Mouse (Mus musculus) telencephalon, adult 2 months (tissue): ENCODE measurements at regions not wholly inside any gene's neighbourhood (a gene's known extent, or its start where the extent isn't known, plus 50 kb on each side); places are given as distances from the start of the nearest gene placed in this dataset.

Experiments used
- DNase-seq: peaks from one replicate; pipeline ENCODE4 v3.0.0-alpha.2; 2011; ENCODE audit warnings: low read depth, low spot score

DNA sequence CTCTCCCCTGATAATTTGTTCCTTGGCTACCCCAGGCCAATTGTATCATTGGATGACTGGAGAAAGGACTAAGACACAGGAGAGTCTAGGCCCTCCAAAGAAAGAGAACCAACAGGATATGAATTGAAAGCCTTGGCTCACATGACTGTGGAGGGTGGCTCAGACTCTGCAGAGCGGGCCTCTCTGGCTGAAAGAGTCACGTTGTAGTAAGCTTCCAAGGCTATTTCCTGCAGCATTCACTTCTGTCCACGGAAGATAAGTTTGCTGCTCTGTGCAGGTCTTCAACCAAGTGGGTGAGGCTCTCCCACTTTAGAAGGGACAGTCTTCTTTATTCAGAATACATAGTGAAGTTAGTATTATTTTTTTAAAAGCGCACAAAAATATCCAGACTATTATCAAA is 332.1 kb upstream of the Nfe2l3 start:
- no peak for DNase-seq

GRCm38 (mm10) chr6:51103236-51103635 is 329.2 kb upstream of the Nfe2l3 start:
- no peak for DNase-seq

DNA sequence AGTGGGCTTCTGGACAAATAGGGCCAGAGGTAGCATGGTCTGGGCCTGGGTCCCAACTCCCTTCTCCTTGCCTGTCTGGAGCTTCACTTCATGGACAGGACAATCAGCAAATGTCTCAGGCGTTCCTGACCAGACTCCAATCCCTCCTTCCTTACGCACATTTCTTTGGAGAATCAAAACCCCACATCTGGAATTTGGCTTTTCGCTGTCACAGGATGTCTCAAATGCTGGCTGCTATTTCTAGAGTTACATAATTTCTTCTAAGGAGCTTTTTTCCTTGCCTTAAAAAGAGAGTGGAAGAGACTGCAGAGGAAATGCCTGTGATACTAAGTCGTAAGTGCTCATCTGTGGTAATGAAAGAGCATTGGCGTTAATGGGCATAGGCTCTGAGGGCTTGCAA is 328.1 kb upstream of the Nfe2l3 start:
- no peak for DNase-seq

GRCm38 (mm10) chr6:51108336-51108956 is 324.0 kb upstream of the Nfe2l3 start:
- DNase-seq, result no peak

DNA sequence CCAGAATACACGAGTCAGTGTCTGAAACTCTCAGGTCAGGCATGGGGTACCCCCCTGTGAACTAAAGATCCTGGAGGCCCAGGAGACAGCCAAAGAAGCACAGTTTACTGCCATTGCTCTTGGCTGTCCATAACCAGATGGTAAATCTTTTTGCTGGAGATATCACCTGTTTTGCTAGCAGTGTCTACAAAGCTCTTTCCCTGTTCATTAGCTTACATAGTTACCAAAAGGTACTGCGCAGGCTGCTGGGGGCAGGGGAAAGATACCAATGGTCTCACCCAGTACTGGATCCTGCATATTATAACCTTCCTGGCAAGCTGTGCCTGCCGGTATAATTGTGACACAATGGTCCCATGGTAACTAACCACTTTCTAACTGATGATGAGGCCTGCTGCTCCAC is 321.9 kb upstream of the Nfe2l3 start:
- no peak for DNase-seq

GRCm38 (mm10) chr6:51114604-51115333 is 317.7 kb upstream of the Nfe2l3 start:
- no peak for DNase-seq

DNA sequence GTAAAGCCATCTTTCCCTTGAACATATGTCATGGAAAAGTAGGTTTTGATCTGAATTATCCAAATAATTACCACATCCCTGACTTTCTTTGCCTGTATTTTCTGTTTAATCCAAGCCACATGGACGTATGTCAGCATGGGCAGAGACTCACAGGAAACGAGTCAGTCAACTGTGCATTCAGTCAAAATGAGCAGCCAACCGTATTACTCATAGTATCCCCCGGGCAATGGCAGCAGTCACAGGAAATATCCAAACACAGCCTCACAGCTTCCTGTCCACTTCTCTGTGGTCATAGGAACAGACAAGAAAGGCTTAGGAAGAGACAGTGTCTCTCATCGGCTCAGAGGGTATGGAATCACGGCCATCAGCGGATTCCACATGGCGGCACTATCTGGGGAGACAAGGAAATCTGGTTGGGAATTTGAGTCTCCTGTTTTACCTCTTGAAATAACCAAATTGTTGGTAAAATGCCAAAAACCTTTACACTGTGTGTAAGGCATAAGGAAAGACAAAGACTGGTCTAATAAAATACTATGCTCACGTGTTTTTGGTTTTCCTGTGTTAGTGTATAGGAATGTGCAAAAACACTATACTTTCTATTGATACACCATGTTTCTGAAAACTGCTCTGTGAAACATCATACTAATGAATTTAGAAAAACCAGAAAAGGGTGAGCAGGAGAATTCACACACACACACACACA is 313.5 kb upstream of the Nfe2l3 start:
- DNase-seq, result no peak

- DNase-seq, result no peak
Measured at GRCm38 (mm10) chr6:51119691-51120302, 312.7 kb upstream of the Nfe2l3 start.

DNA sequence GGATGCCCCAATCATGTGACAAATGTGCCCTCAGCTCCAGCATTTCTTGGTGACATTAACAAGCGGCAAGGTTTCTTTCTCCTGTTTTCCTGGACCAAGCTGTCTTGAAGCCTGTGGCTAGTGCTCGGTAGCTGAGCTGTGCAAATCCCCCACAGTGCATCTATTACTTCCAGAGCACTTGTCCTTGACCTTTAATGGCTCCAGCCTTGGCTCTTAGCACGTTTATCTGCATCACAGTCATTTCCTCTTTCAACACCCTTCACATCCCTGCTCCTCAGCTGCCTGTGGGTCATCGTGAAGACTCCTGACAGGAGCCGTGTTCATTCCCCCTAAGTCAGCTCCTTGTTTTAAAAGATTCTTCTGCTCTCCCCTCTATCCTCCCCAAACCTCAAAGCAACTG is 309.5 kb upstream of the Nfe2l3 start:
- DNase-seq, result no peak

DNA sequence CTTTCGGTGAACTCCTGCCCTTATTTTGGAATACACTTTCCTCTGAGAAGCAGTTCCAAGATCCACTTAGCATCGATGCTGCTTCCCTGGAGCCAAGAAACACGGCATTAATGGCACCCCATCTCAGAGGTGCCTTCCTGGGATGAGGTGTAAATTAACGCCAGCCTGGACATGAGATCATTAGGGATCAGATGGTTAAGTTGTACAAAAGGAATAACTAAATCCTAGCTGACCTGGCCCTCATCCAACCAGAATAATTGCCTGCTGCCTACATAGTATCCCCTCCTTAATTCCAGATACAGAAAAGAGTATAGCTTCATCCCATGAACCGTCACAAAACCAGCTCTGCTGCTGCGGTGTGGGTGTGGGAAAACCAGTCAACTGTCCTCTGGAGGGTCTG is 304.6 kb upstream of the Nfe2l3 start:
- no peak for DNase-seq

DNA sequence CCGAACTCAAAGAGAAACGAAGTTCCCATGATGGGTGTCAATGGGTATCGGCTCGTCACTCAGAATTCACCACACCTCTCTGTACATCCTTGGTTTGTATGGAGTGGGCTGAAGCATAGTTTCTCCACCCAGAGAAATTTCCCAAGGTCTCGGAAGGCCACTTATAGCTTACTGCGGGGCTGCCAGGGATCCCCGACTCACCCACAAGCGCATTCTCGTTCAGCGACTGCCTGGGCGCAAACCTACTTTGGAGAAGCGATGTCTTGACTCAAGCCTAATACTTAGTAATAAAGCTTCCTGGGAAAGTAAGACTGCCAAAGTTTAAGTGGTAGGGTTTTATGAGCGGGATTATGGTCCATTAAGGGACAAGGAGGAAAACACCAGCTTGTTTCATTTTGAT is 303.4 kb upstream of the Nfe2l3 start:
- no peak for DNase-seq

GRCm38 (mm10) chr6:51129591-51129990 is 302.9 kb upstream of the Nfe2l3 start:
- DNase-seq, result no peak

- DNase-seq, result no peak
Measured at GRCm38 (mm10) chr6:51144762-51145161, 287.7 kb upstream of the Nfe2l3 start.

DNA sequence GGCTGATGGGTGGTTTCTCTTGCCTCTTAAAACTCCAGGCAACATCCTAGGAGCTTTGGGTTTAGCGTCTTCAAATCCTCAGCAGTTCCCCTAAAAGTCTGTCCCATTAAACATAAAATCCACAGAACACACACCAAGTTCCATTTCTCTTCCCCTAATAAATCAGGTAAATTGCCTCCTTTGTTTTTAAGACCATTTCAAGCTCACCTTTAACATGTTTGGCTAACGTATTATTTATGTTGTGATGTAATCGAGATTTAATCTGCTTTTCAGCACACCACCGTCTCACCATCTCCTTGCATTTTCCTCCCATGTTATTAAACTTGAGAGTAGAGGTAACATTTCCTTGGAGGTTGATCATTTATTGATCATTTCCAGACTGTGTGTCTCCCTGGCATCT is 286.6 kb upstream of the Nfe2l3 start:
- DNase-seq, result no peak

DNA sequence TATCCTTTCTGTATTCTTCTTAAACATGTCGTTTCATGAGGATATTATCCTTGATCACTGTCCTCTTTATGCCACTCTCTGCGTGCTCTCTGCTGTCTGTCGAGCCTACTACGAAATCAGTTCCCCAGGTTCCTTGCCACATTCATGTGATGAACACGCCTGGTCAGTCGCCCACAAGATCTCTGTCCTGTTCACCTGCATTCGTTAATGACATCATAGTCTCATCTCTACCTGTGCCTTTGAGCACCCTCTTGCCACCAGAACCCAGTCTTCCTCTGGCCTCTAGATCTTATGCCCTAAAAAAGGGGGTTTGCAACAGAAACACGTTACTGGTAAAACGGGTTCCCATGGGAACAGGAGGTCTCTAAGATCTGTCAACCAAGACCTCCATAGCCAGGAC is 283.6 kb upstream of the Nfe2l3 start:
- no peak for DNase-seq

- DNase-seq, result no peak
Measured at GRCm38 (mm10) chr6:51150066-51150465, 282.4 kb upstream of the Nfe2l3 start.

GRCm38 (mm10) chr6:51150486-51150885 is 282.0 kb upstream of the Nfe2l3 start:
- DNase-seq, result no peak

- no peak for DNase-seq
Measured at GRCm38 (mm10) chr6:51150916-51151315, 281.6 kb upstream of the Nfe2l3 start.

- no peak for DNase-seq
Measured at GRCm38 (mm10) chr6:51156836-51157370, 275.6 kb upstream of the Nfe2l3 start.

DNA sequence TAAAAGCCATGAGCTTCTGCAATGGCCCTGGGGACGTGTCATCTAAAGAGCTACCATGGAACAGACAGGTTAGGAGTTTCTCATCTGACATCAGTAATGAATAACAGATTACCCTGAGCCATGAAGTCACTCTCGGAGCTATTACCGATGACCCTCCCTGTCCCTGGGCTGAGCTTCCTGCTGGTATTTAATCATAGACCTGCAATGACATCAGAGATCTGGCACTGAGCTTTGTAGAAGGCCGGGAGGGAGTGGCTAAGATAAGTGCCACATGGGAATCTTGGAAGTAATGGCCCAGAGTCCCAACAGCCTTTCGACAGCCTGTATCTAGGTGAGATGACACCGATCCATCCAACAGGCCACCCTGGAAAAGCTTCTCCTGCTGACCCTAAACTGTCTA is 271.3 kb upstream of the Nfe2l3 start:
- DNase-seq, result no peak

DNA sequence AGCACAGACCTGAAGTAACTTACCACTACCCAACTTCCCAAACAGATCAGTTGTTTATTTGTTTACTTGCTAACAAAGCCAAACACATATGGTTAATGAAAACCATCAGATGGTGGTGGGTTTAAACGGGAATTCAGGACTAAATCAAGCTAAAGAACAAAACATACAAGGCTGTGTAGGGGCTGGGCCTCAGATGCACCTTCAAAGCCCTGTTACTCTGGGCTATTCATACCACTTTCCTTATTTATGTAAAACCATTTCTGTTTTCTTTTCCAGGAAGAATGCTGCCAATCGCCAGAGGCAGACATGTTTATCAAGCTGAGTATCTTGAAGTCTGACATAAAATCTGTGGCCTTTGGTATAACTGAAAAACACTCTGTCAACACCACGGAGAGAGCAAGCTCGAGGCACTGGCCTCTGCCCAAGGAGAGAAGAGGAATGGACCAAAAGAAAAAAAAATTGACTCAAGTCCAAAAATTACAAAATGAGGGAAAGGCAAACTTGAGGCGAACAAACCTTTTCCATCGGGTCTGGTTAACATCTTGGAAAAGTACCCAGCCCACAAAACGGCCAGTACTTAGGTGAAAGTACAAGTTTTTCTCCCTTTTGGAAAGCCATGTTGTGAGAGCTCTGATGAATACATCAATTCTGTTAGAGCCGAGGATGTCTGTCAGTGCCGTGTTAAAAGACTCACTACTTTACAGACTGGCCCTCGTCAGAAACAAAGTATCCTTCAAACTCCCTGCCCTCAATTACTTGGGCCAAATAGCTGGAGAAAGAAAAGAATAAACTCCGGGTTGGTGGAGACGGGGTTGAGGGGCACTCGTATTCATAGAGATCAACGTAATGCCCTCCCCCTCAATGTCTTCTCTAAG is 270.0 kb upstream of the Nfe2l3 start:
- no peak for DNase-seq
